Mouse (Mus musculus): ENCODE measurements at regions not wholly inside any gene's neighbourhood (a gene's known extent, or its start where the extent isn't known, plus 50 kb on each side); places are given as distances from the start of the nearest gene placed in this dataset.

DNA sequence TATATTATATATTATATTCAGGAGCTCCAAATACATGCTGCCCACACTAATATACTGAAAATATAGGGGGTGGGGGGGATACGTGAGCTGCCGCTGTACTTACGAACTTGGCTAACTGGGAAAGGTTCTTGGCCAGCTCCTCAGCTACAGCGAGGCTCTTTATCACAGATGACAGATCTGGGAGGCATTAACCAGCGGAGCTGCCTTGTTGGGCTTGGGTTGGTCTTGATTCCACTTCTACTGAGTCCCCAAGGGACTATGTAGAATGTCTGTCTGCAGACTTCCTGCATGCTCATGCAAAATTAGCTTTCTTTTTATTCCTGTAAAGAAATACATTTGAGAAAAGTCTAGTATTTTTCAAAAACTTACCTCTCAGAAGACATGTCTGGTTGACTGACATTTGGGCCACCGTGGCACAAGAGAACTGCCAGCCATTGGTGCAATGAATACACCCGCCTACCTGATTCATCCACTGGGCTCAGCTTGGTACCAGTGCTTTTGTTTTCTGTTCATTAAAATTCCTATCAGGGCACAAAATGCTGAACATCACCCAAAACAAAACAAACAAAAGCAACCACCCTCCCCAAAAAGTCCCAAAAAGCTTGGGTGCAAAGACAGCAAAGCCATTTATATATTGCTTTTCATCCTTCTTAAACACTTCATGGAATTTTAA is 253.2 kb downstream of the Spry2 start:
- DNase-seq (ENCODE audit: low spot score in 2 of 2), result no peak

DNA sequence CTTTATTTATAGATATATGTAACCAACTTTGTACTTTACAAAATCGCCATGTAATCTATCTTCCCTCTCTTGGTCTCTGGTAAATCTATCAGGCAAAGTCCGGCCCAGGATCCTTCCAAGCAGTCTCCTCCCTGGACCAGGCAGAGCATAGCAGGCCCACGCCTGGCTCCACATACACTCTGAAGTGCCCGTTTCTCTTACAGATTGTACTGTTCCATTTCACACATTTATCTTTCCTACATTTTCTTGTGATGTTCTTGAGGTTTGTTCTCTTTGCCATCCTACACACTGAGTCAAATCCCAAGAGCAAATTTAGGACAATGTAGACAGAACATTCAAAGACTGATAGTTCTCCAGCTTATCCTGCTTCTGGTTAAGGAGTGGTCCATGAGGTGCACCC is 264.3 kb downstream of the Spry2 start:
- DNase-seq (ENCODE audit: low spot score in 2 of 2), result no peak

DNA sequence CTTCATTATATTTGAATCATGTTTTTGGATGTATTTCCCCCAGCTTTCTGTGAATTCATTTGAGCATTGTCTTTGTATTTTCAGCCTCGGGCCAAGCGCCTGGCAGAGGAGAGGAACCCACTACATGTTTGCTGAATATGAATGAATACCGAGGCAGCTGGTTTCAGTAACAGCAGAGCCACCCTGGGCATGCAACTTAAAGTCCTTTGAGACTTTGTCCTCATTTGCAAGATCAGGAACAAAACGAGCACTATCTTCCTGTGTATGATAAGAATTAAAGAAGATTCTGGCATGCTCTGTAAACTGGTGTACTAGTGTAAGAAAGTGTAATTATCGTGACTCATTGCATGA is 265.0 kb downstream of the Spry2 start:
- no peak for DNase-seq (ENCODE audit: low spot score in 2 of 2)

DNA sequence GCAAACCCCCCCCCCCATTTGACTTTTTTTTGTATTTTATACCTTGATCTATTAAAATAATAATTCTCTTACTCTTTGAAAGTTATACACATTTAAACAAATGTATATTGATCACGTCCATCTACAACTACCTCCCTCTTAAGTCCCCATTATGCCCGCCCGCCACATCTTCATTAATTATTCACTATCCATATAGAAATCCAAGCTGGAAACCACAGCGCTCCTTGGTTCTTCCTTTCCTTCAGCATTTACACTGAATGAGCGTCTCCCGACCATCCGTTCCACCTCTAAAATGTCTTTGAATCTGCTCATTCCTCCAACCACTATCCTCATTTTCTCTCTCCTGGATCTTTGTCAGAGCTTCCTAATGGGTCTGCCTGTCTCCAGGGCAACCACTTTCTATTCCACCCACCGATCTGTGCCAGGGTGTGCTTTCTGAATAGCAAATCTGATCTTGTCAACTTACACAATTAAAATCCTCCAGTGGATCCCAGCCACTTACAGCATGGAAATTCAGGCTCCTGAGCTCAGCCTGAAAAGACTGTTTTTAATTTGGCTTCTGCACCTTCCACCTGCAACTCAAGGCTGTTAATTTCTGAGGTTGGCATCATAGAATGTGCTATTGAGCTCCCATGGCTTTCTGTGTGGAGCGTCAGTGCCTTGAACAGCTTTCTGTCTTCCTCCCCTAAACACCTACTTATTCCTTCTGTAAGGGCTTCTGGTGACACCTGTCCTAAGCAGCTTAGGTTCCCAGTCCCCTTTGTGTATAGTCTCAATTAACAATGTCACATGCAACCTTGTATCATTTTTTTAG is 265.5 kb downstream of the Spry2 start:
- no peak for DNase-seq (ENCODE audit: low spot score in 2 of 2)

DNA sequence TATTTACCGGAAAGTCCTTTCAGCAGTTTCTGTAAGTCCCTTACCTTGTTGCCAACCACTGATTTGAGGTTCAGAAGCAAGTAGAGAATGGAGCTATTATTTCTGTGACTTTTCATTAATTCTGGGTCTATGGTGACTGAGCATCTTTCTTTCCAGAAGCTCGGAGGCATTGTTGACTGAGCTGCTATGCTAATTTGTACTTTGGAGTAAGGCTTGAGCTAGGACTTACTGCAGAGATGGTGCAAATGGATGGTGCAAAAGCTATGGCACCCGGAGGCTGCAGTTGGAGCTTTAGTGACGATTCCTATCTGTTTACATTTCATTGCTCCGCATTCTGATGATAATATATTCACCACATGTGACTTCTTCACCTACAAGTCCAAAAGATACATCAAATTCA is 266.2 kb downstream of the Spry2 start:
- DNase-seq (ENCODE audit: low spot score in 2 of 2), result no peak

DNA sequence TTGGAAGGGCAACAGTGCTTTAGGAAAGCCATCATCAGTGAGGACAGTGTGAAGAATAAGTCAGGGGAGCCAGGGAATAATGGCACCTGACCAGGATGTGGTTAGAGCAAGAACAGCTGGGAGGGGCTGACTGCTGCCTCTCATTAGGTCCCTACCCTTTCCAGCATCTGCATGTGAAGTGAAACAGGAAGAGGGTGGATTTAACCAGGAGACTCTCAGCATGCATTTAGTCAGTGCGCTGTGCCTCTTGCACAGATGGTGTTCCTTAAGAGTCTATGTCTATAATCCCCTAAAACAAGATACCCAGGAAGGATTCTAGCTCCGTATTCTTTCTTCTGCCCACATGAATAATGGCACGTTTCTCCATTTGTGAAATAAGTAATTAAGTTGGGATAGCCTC is 267.9 kb downstream of the Spry2 start:
- no peak for DNase-seq (ENCODE audit: low spot score in 2 of 2)

DNA sequence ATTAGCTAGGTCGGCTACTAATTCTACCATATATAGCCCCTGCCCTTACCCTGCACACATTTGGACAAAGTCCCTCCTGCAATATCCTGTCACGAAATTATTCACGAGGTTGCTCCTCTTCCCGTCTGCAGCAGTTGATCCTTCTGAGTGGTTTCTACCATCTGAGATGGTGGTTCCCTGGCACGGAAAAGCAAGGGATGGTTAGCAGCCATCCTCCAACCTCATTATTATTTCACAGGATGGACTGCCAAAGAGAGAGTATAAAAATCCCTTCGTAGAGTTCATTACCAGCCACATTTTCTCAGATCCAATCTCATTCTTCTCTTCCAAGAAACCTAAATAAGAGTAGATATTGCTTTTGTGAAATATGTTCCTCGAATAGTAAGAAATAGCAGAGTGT is 272.2 kb downstream of the Spry2 start:
- DNase-seq (ENCODE audit: low spot score in 2 of 2), result no peak

DNA sequence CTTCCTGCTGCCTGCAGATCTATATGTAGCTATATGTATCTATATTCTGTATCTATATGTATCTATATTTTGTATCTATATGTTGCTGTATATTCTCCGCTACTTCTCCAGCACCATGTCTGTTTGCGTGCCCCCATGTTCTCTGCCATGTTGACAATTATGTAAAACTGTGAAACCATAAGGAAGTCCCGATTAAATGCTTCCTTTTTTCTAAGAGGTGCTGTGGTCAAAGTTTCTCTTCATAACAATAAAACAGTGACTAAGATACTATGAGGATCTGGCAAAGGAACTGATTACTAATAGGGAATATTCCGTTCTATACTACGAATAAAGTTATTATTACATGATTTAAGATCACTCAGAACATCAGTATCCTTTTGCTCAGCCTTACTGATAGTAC is 274.5 kb downstream of the Spry2 start:
- no peak for DNase-seq (ENCODE audit: low spot score in 2 of 2)

DNA sequence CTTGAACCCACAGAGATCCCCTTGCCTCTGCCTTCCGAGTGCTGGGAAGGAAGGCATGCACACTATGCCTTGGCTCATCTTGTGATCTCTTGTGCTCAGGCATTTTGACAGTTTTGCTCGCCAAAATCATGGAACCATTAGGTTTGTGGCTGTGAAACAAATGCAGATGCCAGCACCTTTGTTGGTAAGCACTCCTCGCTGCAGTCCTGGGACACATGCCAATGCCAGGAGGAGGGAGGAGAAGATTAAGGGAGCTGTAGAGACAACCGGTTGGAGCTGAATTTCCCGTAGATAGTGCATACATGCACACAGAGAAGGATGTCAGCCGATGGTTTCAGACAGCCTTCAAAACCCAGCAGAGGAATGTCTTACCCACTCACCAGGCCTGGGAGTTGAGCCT is 275.5 kb downstream of the Spry2 start:
- no peak for DNase-seq (ENCODE audit: low spot score in 2 of 2)

DNA sequence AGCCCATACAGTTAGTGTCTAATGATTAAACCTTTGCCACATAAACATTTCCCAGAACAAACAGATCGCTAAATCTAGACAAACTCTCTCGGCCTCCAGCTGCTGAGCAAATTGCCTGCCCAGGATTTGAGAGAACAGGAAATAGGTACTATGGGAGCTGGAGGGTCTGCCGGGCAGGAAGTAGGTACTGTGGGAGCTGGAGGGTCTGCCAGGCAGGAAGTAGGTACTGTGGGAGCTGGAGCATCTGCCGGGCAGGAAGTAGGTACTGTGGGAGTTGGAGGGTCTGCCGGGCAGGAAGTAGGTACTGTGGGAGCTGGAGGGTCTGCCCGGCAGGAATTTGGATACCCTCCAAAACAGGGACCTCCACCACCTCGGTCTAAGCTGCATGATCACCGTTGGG is 277.2 kb downstream of the Spry2 start:
- no peak for DNase-seq (ENCODE audit: low spot score in 2 of 2)

DNA sequence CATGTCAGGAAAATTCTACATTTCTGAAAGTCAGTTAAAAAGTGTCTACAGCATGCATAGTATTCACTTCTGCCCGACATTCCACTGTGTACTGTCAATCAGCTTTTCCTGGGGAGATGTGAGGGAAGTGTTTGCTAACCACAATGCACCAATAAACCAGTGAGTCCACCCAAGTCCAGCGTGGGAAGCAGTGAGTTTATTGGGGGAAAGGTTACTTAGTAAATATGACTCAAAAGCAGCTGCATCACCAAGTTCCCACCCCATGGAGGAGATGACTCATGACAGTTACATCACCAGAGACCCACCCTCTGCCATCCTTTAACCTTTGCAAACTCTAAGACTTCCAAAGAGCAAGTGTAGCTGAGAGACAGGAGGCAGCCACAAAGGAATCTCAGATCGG is 280.9 kb downstream of the Spry2 start:
- no peak for DNase-seq (ENCODE audit: low spot score in 2 of 2)

DNA sequence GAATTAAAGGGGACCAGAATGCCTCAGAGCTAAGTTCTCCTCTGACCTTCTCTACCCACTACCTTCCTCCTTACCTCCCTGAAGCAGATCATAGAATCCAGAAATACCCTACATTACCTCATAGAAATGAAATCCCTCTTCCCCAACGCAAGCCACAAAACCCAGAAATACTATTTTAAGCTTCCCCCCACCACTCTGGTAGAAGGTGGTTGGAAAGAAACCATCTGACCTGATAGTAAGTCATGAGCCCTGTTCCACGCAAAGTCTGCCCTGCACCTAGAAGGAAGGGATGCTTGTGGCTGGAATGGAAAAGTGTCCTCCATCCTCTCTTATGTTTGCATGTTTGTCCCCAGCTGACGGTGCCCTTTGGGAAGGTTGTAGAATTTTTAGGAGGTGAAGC is 283.8 kb downstream of the Spry2 start:
- DNase-seq (ENCODE audit: low spot score in 2 of 2), result no peak

DNA sequence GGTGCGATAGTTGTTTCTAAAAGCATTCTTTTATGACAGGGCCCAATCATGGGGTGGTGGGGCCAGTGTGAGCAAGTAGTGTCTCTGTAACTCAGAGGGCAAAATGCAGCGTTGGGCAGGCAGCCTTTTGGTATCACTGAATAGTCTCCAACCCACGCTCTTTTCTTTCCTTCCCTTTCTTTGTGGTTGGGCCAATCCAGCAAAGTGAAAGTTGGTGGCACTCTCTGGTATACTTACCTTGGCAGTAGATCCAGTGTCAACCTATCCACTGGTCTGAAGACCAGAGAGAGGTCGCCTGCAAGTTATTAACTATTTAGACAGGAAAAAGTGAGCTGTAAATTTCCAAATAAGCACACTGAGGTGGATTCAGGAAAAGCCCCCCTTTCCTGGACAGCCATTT is 287.8 kb downstream of the Spry2 start:
- no peak for DNase-seq (ENCODE audit: low spot score in 2 of 2)

DNA sequence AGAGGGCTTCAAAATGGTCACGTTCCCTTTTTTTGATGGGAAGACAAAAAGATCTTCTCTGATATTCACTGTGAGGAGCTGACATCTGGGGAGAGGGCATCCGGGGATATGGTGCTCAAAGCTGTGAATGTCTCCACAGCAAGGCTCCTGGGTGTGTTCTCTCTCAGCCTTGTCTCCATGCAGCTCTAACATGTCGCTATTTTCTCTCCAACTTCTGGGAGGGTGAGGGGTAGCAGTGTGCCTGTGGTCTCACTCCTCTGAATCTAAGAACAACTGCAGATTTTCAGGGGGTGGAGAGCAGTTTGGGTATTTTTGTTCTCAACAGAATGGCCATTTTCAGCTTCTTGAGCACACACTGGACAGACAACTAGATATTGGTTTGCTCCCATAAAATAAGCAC is 290.1 kb downstream of the Spry2 start:
- no peak for DNase-seq (ENCODE audit: low spot score in 2 of 2)

DNA sequence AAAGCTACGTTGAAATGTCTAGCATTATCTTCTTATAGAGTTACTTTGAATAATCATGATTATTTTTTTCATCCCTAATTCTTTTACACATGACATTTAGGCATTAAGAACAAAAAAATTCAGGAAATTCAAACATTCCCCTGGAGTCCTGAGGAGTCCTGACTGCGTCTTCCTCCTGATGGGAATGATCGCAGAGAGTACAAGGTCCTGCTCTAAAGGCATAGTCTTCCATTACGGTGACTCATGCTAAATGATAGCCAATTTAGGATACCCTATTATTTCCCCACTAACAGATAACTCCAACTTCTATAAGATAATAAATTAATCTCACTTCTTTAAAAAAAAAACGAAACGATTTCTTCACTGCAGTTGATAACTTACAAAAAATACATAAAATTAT is 292.2 kb downstream of the Spry2 start:
- DNase-seq (ENCODE audit: low spot score in 2 of 2), result no peak

DNA sequence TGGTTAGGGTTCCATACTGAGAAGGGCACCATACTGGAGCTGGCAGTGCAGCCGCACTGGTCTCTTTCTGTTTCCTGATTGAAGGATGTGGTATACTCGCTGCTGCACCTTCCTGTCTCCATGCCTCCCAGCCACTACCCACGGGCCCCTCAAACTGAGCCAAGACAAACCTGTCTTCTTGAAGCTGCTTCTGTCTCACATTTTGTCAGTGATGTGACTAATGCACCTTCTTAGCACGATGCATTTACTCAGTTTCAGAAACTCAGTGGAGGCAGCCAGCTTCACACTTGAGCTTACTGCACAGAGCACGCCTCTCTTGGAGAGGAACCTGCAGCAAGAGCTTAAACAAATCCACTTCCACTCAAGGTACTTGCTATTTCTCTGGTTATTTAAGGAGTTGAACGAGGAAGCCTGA is 293.6 kb downstream of the Spry2 start:
- DNase-seq (ENCODE audit: low spot score in 2 of 2), result no peak

DNA sequence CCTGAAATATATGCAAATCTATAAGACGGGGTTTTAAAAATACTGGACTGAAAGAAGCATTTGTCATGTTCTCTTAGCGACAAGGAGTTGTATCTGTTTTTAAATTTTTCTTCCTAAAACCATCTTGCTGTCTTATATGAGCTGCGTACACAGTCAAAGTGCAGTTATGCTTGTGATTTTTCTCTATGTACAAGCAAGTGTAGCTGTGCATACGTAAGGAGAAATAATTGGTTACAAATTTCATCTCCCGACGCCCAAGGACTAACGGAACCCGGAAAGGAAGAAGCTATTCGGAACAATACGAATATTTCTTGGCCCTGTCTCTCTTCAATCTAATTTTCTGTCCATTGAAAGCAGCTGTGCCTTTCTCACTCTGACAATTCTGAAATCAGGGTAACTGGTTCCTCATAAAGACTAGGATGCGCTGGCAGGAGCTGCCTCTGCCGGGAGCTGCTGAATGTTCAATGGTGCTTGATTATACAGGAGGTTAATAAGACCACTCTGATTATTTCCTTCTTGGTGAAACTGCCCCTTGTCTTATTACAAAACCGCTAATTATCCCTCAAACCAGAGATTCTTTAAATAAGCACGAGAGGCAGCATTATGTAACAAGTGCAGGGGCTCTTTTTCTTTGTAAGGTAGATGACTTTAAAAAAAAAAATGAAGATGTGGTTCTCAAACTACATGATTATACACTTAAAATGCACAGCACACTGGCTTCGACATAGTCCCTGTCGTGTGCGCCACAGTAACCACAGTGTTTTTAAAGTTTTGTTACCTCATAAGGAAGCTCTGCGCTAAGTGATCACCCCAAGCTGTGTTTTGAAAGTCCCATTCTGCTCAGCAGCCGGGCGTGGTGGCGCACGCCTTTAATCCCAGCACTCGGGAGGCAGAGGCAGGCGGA is 296.8 kb downstream of the Spry2 start:
- no peak for DNase-seq (ENCODE audit: low spot score in 2 of 2)

DNA sequence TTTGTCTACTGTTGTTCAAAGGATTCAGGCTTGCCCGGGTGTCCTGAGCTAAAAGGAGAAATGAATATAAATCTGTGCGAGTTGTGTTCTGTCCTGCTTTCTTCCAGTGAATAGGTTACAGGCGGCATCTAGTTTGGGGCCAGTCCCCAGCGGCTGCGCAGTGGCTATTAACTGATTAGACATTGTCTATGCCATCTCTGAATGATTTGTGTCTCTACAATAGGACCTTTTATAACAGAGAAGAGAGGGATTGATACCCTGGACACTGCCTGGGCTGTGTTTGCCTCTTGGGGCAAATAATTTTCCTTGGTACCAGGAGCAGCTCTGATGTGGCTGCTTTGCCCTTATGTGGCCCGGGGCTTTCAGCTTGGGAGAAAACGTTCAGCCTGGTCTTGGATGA is 306.9 kb downstream of the Spry2 start:
- DNase-seq (ENCODE audit: low spot score in 2 of 2), result no peak

DNA sequence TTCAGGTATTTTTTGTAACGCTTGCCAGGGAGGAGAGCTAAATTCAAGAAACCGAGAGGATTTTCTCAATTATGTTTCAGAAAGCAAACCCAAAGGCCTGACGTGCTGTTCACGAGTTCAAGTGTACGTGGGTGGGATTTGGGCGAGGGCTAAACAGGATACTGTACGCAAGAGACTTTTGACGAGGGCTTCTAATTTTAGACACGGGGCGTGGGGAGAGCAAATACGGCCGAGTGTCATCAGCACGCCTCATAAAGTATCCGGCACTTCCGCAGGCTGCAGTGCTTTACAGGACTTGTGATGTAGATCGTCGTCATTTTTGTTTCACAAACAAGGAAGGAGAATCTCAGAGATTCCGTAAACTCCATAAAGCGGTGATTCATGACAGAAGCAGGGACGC is 307.4 kb downstream of the Spry2 start:
- DNase-seq (ENCODE audit: low spot score in 2 of 2), result no peak

DNA sequence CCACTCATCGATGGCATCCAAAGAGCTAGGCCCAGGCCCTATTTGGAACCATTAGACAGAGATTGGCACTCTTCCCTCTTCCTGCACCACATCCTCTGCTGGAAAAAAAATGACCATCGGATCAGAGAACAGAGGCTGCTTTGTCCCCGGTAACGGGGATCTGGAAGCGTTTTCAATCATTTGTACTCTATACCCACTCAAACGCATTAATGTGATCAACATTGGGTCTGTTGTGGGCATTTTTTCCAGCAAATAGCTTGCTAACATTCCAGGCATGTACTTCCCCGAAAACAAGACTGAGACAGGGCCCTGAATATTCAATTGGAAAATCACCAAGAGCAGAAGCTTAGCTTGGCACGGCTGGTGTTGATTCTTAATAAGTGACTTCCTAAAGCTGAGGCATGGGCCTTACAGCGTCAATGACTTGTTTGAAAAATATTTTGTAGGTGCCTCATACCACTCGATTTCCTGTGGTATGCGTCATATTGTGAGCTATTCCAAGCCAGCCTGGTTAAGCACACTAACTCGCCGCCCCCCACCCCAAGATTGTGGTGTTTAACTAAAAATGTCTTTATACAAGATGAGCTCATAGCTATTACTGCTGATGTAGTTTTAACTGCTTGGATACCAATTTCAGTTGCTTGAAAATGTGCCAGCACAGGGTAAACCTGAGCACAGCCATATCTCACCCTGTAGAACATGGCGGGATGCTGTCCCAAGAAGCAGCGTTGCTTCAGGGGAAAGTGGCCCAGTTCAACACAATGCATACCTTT is 308.0 kb downstream of the Spry2 start:
- DNase-seq (ENCODE audit: low spot score in 2 of 2), result no peak

DNA sequence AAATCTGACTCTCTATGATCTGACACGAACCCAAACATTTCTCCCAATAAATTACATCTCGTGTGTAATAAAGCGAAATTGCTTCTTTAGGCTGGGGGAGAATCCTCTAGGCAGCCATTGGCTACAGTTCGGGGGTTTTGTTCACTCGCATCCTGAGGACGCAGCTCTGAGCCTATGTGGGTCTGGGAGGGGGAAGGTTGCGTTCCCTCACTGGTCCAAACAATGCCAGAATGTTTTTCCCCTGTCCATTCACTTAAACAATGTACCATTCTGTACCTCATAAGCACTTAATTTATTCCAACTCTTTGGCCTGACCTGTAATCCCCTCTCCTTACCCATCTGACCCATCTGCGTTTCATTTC is 308.6 kb downstream of the Spry2 start:
- DNase-seq (ENCODE audit: low spot score in 2 of 2), result no peak

Measured in gastrocnemius, postnatal 4 days (tissue).